Mouse (Mus musculus) left cerebral cortex, adult 8-10 months (tissue): ENCODE measurements around the gene Il23a. TPM values are rescaled to one million over a fixed set of nuclear protein-coding genes. Genes with fewer than 3 reads are reported as not detected.
"Not testable (repeated sequence)": the region's sequence is repeated elsewhere in the genome, so short reads cannot be mapped to it uniquely, and the experiment has no call there.

ENCODE experiments used
- DNase-seq, 2 experiments: peaks; one replicate each; pipeline ENCODE4 v3.0.0; 2022; ENCODE audit warnings: low spot score in 2 of 2
- total RNA-seq, 4 experiments: library from RNA; stranded (reverse); gene quantifications; 2 replicates each; pipeline ENCODE4 v1.2.4; 2022

The Il23a gene
- total RNA-seq: under 1 TPM in 1 of 4 experiments, not detected in 3; 0.36 TPM

- no peak for DNase-seq
These were observed at the start of gene Il23a for GRCm38 (mm10) chr10:128298702-128299171. Il23a (minus strand) TSS chr10:128298752.

DNA sequence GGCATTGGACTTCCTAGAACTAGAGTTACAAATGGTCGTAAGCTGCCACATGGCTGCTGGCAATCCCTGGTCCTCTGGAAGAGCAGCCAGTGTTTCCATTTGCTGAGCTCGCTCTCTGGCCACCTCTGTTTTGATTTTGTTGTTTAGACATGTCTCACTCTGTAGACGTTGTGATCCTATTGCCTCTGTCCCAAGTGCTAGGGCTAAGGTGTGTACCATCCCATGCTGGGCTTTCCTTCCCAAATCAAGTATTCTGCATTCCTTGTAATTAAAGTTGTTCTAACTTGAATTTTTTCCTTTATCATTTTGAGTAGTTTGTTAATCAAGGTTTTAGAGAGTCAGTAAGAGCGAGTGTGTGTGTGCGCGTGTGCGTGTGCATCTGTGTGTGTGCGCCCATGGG, 49.0 kb upstream of the Il23a start:
- DNase-seq: no peak

DNA sequence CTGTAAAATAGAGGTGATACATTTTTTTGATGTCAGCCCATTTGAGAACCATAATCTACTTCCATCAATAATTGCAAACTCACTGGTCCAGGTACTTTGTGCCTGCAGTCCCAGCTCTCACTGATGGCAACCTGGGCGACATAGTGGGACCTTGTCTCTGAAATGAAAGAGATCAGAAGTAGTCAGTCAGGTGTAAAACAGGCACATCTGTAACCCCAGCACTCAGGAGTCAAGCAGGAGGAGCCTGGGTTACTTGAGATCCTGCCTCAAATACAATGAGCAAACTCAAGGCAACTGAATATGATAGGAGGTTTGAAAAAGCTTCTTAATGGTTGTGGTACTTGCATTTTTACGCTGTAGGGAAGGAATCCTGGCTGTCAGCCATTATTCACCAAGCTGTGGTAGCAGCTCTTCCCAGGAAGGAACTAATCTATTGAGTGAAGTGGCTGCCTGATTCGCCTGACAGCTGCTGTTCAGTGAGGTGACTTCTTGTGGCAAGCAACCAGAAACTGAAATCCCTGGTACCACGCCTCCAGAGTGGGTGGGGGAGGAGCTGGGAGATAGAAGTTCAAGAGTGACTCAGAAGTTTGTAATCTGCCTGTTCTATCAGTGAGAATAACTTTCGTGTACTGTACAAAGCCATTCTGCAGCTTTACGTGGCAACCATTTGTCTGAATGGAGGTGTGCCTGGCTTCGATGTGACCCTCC, 46.2 kb upstream of the Il23a start:
- peak; percentile 37 to 72 for DNase-seq

GRCm38 (mm10) chr10:128343436-128343835, 44.9 kb upstream of the Il23a start:
- no peak for DNase-seq

- DNase-seq: no peak
These were observed 41.7 kb upstream of the Il23a start for GRCm38 (mm10) chr10:128340257-128340656.

DNA sequence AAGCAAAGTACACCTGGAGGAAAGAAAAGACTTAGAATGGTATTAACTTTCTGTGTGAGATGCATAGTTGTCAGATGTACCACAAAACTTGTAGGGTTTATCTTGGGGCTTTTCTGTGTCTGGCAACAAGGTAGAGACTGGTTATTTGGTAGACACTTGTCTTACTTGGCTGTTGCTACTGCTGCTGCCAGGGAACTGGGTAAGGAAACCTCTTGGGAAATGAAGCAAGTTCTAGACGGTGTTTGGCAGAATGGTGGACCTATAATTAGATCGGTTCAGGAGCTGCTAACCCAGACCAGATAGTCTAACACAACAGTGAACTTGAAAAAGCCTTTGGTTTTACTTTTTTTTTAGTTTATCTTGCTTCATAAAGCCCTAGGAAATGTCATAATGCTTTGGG, 40.4 kb upstream of the Il23a start:
- DNase-seq: no peak

DNA sequence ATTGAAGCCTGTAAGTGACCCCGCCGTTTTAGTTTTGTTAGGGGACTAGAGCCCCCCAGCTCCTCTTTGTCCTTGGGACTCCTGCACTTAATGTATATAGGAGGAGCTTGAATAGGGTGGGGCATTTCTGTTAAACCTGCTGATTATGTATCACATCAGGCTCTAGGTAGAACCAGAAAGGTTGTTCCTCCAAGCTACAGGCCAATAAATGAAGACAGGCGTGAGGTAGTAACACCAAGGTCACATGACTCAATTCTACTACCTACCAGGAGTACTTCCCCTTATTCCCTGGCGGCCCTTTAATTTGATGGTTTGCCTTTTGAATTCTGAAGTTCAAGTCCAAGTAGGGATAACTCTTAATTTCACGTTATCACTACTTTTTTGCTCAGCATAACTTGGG, 39.9 kb upstream of the Il23a start:
- no peak for DNase-seq

GRCm38 (mm10) chr10:128337306-128338181, 39.0 kb upstream of the Il23a start, which contains the start of gene Cs:
Cs (plus strand) TSS chr10:128337734.
- DNase-seq: peak; percentile 90 to 95

GRCm38 (mm10) chr10:128336597-128336996, 38.0 kb upstream of the Il23a start:
- DNase-seq: no peak

DNA sequence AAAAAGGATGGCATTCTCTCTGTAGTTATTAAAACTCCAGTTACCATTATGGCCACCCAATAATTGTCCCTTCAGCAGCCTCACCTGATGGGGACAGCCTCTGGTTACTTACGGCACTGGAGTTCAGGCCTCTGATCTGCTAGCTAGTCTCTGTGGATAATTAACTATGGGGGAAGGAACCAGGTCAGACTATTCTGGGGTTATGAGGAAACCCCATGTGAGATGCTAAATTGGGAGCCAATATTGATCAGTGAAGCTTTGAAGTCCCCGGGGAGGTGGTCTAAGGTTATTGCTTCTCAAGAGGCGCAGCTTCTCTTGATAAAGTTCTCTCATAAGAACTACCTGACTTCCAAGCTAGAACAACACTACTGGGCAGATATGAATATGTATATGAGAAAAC, 37.6 kb upstream of the Il23a start:
- DNase-seq: no peak

DNA sequence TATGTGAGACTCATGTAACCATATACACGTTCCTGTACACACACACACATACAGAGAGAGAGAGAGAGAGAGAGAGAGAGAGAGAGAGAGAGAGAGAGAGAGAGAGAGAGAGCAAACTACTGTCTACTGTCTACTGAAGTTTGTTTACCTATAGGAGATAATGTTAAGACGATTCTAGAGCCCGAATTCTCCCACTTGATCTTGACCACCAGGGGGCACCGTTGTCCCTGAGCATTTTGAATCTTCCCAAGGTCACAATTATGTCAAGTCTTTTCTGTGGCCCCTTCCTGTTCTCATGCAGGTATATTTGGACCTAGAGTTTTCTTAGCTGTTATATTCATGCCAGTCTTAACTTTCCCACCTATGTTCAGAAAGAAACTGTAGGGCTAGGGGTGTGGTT, 37.0 kb upstream of the Il23a start:
- peak in 1 of 2 experiments; percentile 36 for DNase-seq

DNA sequence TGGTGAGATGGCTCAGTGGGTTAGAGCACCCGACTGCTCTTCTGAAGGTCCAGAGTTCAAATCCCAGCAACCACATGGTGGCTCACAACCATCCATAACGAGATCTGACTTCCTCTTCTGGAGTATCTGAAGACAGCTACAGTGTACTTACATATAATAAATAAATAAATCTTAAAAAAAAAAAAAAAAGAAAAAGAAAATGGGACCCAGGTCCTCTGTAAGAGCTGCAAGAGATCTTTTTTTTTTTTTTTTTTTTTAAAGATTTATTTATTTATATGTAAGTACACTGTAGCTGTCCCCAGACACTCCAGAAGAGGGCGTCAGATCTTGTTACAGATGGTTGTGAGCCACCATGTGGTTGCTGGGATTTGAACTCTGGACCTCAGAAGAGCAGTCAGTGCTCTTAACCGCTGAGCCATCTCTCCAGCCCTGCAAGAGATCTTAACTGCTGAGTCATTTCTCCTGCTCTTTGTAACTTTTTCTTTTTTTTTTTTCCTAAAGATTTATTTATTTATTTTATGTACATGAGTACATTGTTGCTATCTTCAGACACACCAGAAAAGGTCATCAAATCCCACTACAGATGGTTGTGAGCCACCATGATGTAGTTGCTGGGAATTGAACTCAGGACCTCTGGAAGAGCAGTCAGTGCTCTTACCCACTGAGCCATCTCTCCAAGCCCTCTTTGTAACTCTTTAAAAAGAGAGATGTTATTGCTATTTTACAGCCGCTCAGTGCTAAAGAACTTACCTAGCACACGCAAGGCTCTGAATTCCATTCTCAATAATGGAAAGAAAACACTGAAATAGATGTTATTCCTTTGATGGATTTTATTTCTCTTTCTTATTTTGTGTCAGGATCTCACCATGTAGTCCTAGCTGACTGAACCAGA, 34.1 kb upstream of the Il23a start:
- DNase-seq: not testable (repeated sequence)

DNA sequence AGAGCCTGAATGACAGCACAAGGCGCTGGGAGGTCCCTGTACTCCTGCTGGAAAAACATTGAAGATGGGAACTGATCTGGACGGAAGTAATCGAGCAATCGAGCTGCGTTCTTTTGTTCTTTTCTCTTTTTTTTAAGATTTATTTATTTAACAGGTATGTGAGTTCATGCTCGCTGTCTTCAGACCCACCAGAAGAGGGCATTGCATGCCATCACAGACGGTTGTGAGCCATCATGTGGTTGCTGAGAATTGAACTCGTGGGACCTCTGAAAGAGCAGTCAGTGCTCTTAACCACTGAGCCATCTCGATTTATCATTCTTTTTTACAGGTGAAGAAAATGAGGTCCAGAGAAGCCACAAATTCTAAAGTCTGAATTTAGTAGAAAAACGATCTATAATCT, 29.1 kb upstream of the Il23a start:
- no peak for DNase-seq

- no peak for DNase-seq
These were observed 28.3 kb upstream of the Il23a start for GRCm38 (mm10) chr10:128326825-128327224.

DNA sequence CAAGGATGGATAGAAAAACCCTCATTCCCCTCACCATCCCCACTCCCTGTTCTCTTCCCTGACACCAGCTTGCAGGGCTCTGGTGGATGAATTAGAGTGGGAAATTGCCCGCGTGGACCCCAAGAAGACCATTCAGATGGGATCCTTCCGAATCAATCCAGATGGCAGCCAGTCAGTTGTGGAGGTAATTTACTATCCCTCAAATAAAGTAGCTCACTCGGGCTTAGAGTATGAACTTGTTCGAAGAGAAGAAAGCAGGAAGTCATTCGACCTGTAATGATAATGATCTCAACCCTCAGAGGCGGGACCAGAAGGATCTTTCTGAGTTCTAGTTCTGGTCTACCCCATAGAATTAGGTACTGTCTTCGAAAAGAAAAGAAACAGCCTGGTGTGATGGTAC, 25.0 kb upstream of the Il23a start:
- DNase-seq: no peak

DNA sequence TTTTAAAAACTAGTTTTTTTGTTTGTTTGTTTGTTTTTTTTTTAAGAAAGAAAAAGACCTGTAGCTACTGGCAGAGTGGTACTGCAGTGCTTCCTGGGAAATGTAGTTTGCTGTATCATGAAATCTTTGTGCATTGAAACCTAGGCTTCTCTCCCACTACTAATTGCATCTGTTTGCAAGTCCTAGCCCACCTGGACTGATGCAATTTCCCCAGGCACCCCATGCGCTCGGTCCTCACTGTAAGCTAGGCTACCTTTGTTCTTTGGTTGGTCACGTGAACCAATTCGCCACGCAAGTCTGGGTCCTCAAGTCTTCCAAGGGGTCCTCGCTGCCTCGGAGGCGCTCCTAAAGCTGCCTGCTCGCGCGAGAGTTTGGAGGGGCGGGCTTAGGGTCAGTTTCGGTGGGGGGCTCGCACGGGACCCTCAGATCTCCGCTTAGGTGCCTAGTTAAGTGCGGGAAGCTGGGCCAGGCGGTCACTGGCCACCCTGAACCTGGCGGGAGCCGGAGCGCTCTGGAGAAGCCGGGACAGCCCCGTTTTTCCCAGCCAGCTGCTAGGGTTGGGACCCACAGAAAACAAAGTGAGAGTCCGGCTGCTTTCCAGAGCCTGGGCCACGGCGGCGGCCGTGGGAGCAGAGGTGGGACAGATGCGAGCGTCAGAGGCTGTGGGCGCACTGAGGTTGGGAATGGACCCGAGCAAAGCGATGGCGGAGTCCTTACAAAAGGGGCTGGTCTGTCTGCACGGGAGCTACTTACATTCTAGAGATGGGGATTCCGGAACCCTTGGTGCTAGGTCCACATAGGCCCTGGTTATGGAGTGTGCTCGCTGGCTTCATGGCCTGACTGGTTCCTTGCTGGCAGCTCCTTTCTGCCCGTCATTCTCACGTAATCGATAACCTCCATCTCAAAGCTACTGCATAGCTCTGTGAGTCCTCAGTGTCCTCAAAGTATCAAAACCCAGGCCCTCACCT, 23.9 kb upstream of the Il23a start, which contains the start of gene Cnpy2:
Cnpy2 (plus strand) TSS at position 319 of the 968 bp plus-strand sequence.
- peak; percentile 80 to 81 for DNase-seq

GRCm38 (mm10) chr10:128321641-128322040, 23.1 kb upstream of the Il23a start:
- no peak for DNase-seq

GRCm38 (mm10) chr10:128315578-128315977, 17.0 kb upstream of the Il23a start:
- DNase-seq: no peak

GRCm38 (mm10) chr10:128310902-128311301, 12.3 kb upstream of the Il23a start:
- no peak for DNase-seq

- no peak for DNase-seq
These were observed 11.6 kb upstream of the Il23a start for GRCm38 (mm10) chr10:128310177-128310576.
